Comparison of ENCODE assay signal across 9 mouse cellular contexts in genomic region chr13:51580263-51581044, GRCm38 (mm10). TPM values are rescaled to one million over a fixed set of nuclear protein-coding genes. Genes with fewer than 3 reads are reported as not detected.
A peak's percentile ranks its signal among the peaks of the same experiment; 100 is the strongest.
DNase-seq lines count a peak whose midpoint lies in the region; ATAC-seq and TF ChIP-seq lines count a peak whose summit lies in the region.
"Had no signal": no experiment of that assay in that cellular context is flagged by ENCODE, and none has a peak within 500 bp of the region (broad histone marks: within the 10 kb centered on the region; RNA-seq: fewer than 3 reads in every experiment).

No protein-coding gene starts in this region.

- H3K4me1 ChIP-seq in kidney, postnatal 0 days (replicated peaks; ENCODE audit: insufficient read depth, low read length), result no peaks in the 10 kb centered on the region
- no peaks in the 10 kb centered on the region for H3K4me1 ChIP-seq in kidney, adult 2 months (ENCODE audit: control insufficient read depth, insufficient read depth, low read length)
- H3K4me1 ChIP-seq in forebrain, embryonic 14.5 days (ENCODE audit: control insufficient read depth, insufficient read depth, low read length), result peaks cover 16% of the 10 kb centered on the region; the same call in 1 of the 2 replicates

- WGBS in kidney, postnatal 0 days, result 18% methylated on average over 8 of the region's 8 CpGs
- WGBS in kidney, adult 2 months, result 22% methylated on average over 8 of the region's 8 CpGs
- under 1% methylated on average over 8 of the region's 8 CpGs for WGBS in forebrain, embryonic 14.5 days

- TF ChIP-seq POLR2A in kidney, adult 2 months (IDR thresholded peaks at IDR 0.05; ENCODE audit: low read depth, low read length), result no peak

- peak; percentile 58 for DNase-seq in kidney, postnatal 0 days (ENCODE audit: low spot score)
- DNase-seq in kidney, adult 2 months, result no peak
- peak; percentile 97 for DNase-seq in forebrain, embryonic 14.5 days (ENCODE audit: low spot score)
- peak; percentile 42 for DNase-seq in left cerebral cortex, postnatal 4 days
- peak; percentile 85 for DNase-seq in retina, postnatal 1 day
- DNase-seq in adrenal gland, postnatal 36 days, result no peak
- no peak for DNase-seq in cerebellum, adult 8-10 months
- DNase-seq in gastrocnemius, postnatal 4 days (ENCODE audit: low spot score in 2 of 2), result no peak

- no peak overlapping the region for H3K4me2 ChIP-seq in kidney, postnatal 0 days (ENCODE audit: low read length)
- peak overlapping the region; percentile 43 for H3K4me2 ChIP-seq in forebrain, embryonic 14.5 days (ENCODE audit: low read length)

- no peaks in the 10 kb centered on the region for H3K36me3 ChIP-seq in kidney, postnatal 0 days (ENCODE audit: insufficient read depth, low read length)
- no peaks in the 10 kb centered on the region for H3K36me3 ChIP-seq in kidney, adult 2 months (ENCODE audit: control insufficient read depth, insufficient read depth, low read length)
- no peaks in the 10 kb centered on the region for H3K36me3 ChIP-seq in forebrain, embryonic 14.5 days (ENCODE audit: control insufficient read depth, insufficient read depth, low read length)

- H3K9me3 ChIP-seq in kidney, postnatal 0 days (replicated peaks; ENCODE audit: low read length), result no peaks in the 10 kb centered on the region
- no peaks in the 10 kb centered on the region for H3K9me3 ChIP-seq in forebrain, embryonic 14.5 days (replicated peaks; ENCODE audit: control insufficient read depth, low read length)

- no peak overlapping the region for H3K27ac ChIP-seq in kidney, postnatal 0 days
- H3K27ac ChIP-seq in kidney, adult 2 months (ENCODE audit: insufficient read depth, low read depth, low read length), result no peak overlapping the region
- H3K27ac ChIP-seq in forebrain, embryonic 14.5 days (ENCODE audit: low read depth, low read length), result peak overlapping the region; percentile 61

- no peak for ATAC-seq in kidney, postnatal 0 days (replicated peaks; ENCODE audit: low FRiP score, low read depth)
- peak; percentile 96 for ATAC-seq in forebrain, embryonic 14.5 days

- intact Hi-C loops in left cerebral cortex, postnatal 4 days (cut with DNase I), result no loop called here

- no peaks in the 10 kb centered on the region for H3K27me3 ChIP-seq in kidney, postnatal 0 days (ENCODE audit: insufficient read depth, low read length)
- H3K27me3 ChIP-seq in kidney, adult 2 months (replicated peaks; ENCODE audit: control insufficient read depth, insufficient read depth, low read length), result no peaks in the 10 kb centered on the region
- H3K27me3 ChIP-seq in forebrain, embryonic 14.5 days (replicated peaks; ENCODE audit: control insufficient read depth, insufficient read depth, low read length), result no peaks in the 10 kb centered on the region

- H3K9ac ChIP-seq in kidney, postnatal 0 days (ENCODE audit: low read depth, low read length), result no peak overlapping the region
- no peak overlapping the region for H3K9ac ChIP-seq in forebrain, embryonic 14.5 days (ENCODE audit: low read length)

- TF ChIP-seq CTCF in kidney, postnatal 0 days (IDR thresholded peaks at IDR 0.05; ENCODE audit: low read depth), result no peak
- no peak for TF ChIP-seq CTCF in kidney, adult 2 months (conservative IDR thresholded peaks at IDR 0.05; ENCODE audit: insufficient read depth, insufficient read length, low read depth, low read length)

- no peak overlapping the region for H3K4me3 ChIP-seq in kidney, postnatal 0 days (replicated peaks; ENCODE audit: low read depth, low read length)
- no peak overlapping the region for H3K4me3 ChIP-seq in kidney, adult 2 months (ENCODE audit: insufficient read depth, low read depth, low read length)
- peak overlapping the region; percentile 1; the same call in 1 of the 2 replicates for H3K4me3 ChIP-seq in forebrain, embryonic 14.5 days (ENCODE audit: low read depth, low read length)

RNA-seq across cellular contexts. Expression of gene Shc3, which starts 11.2 kb away (rescaled TPM):
- polyA plus RNA-seq in kidney, postnatal 0 days (2015; fragmentation: Nextera tagmentation; extraction: Ambion mirVana), result 0.34 TPM in 2 replicates
- 0.77 and 1.1 TPM in 2 replicates for polyA plus RNA-seq in kidney, adult 2 months (2012; rRNA removed)
- polyA plus RNA-seq in forebrain, embryonic 14.5 days (2014; fragmentation: Nextera tagmentation; extraction: Ambion mirVana), result 4.3 and 5.4 TPM in 2 replicates
- 100 to 1,000 TPM; 157 to 163 TPM for total RNA-seq in left cerebral cortex, postnatal 4 days (2021)
- 1 to 10 TPM; 1.0 to 1.2 TPM for total RNA-seq in adrenal gland, postnatal 36 days (2021)
- total RNA-seq in gastrocnemius, postnatal 4 days (2021), result 1 to 10 TPM; 3.8 to 3.9 TPM
- total RNA-seq: monocyte, adult 5-6 weeks had no signal

Comparison
In these comparisons a context has a peak if more than half of its experiments do, and no peak if none do; other contexts are left out.
1. DNase-seq: peak in kidney, postnatal 0 days (single experiment), forebrain, embryonic 14.5 days (single experiment), left cerebral cortex, postnatal 4 days (single experiment) and retina, postnatal 1 day (single experiment); none in kidney, adult 2 months (single experiment), adrenal gland, postnatal 36 days (0 of 2), cerebellum, adult 8-10 months (single experiment) and gastrocnemius, postnatal 4 days (0 of 2).
2. RNA of gene Shc3, which starts 11.2 kb away (total RNA-seq): 157 to 163 TPM in left cerebral cortex, postnatal 4 days; 3.8 to 3.9 TPM in gastrocnemius, postnatal 4 days and 1.0 to 1.2 TPM in adrenal gland, postnatal 36 days; every median in the first group is over 10 times any median in the second.